Mouse (Mus musculus) midbrain, postnatal 0 days (tissue): ENCODE measurements around the gene Fcrla. TPM values are rescaled to one million over a fixed set of nuclear protein-coding genes. Genes with fewer than 3 reads are reported as not detected.
"Not testable (repeated sequence)": the region's sequence is repeated elsewhere in the genome, so short reads cannot be mapped to it uniquely, and the experiment has no call there.

Experiments
- ATAC-seq: fragments of 200-750 bp; cut with Nextera tagmentation; 2 replicates; pipeline ENCODE4 v1.8.0; 2017; ENCODE audit warnings: moderate number of reproducible peaks, mild to moderate bottlenecking, moderate TSS enrichment, moderate library complexity; ENCODE audit not compliant: low FRiP score
- DNase-seq: peaks from one replicate; pipeline ENCODE4 v3.0.0-alpha.2; 2015; ENCODE audit warnings: low spot score
- H3K27ac ChIP-seq: fragments of 300-500 bp; sonication (generic); 2 replicates; pipeline ENCODE4 v1.5.1; 2014; ENCODE audit warnings: low read depth, mild to moderate bottlenecking, low read length, mixed read lengths
- H3K27me3 ChIP-seq: fragments of 300-500 bp; sonication (generic); 2 replicates; pipeline ENCODE4 v1.6.1; 2014; ENCODE audit warnings: low read length, control low read depth, mixed read lengths; ENCODE audit not compliant: insufficient read depth
- H3K36me3 ChIP-seq: fragments of 300-500 bp; sonication (generic); 2 replicates; pipeline ENCODE4 v1.6.1; 2014; ENCODE audit warnings: low read length, control low read depth, mixed read lengths; ENCODE audit not compliant: insufficient read depth
- H3K4me1 ChIP-seq: fragments of 300-500 bp; sonication (generic); 2 replicates; pipeline ENCODE4 v1.6.1; 2014; ENCODE audit warnings: mild to moderate bottlenecking, control low read depth, antibody characterized with exemption, low read length, mixed read lengths; ENCODE audit not compliant: insufficient read depth
- H3K4me2 ChIP-seq: fragments of 300-500 bp; sonication (generic); 2 replicates; pipeline ENCODE4 v1.6.1; 2014; ENCODE audit warnings: low read depth, mild to moderate bottlenecking, low read length, mixed read lengths; ENCODE audit not compliant: poor library complexity, severe bottlenecking
- H3K4me3 ChIP-seq: fragments of 300-500 bp; sonication (generic); 2 replicates; pipeline ENCODE4 v1.5.1; 2014; ENCODE audit warnings: low read depth, mild to moderate bottlenecking, low read length, moderate library complexity
- H3K9ac ChIP-seq: fragments of 300-500 bp; sonication (generic); replicated peaks from 2 replicates; pipeline ENCODE4 v1.6.1; 2014; ENCODE audit warnings: mild to moderate bottlenecking, low read length, moderate library complexity, mixed read lengths; ENCODE audit not compliant: poor library complexity, severe bottlenecking
- H3K9me3 ChIP-seq: fragments of 300-500 bp; sonication (generic); 2 replicates; pipeline ENCODE4 v1.6.1; 2016; ENCODE audit warnings: low read length, control low read depth
- CTCF ChIP-seq: IDR thresholded peaks from 2 replicates; pipeline ENCODE4 v1.5.1; 2016; ENCODE audit warnings: antibody characterized with exemption, mild to moderate bottlenecking
- WGBS: fragments of 180-500 bp; shearing (Covaris S2); extraction: QIAGEN DNeasy Blood & Tissue Kit; methylation state at CpG from one replicate; pipeline ENCODE4 v1.1.7; 2014; 5-methylcytosine and 5-hydroxymethylcytosine counted together
- polyA plus RNA-seq: library from polyadenylated mRNA; unstranded; fragments of >200 nt; fragmentation: Nextera tagmentation; extraction: Ambion mirVana; gene quantifications from 2 replicates; pipeline ENCODE4 v1.2.1, GENCODE M21; 2015
- total RNA-seq: library from RNA; depleted of rRNA; stranded (reverse); fragments of >200 nt; gene quantifications from 2 replicates; pipeline ENCODE4 v1.2.3, GENCODE M21; 2014; rRNA removed

The Fcrla gene
- total RNA-seq: not detected in 2 replicates
- not detected in 2 replicates for polyA plus RNA-seq

GRCm38 (mm10) chr1:170927378-170927777 is at the start of gene Fcrla:
TSS of gene Fcrla (minus strand) at chr1:170927583.
- ATAC-seq: no peak
- H3K4me3 ChIP-seq: no peak within 1 kb of the TSS

GRCm38 (mm10) chr1:170976447-170976846 is 49.1 kb upstream of the Fcrla start, which contains the start of gene Fcgr2b:
TSS of gene Fcgr2b (minus strand) at chr1:170976547.
- H3K36me3 ChIP-seq: no peaks in the 10 kb centered on the region
- H3K4me2 ChIP-seq: no peak within 1 kb of the TSS
- DNase-seq (no peak), ATAC-seq (no peak)
- H3K9ac ChIP-seq: no peak within 1 kb of the TSS
- WGBS: 90% methylated on average over 5 of the region's 5 CpGs
- no peaks in the 10 kb centered on the region for H3K9me3 ChIP-seq
- no peak within 1 kb of the TSS for H3K4me3 ChIP-seq
- H3K27ac ChIP-seq: no peak within 1 kb of the TSS
- no peak for TF ChIP-seq CTCF
- no peaks in the 10 kb centered on the region for H3K27me3 ChIP-seq
- H3K4me1 ChIP-seq: no peaks in the 10 kb centered on the region

More at GRCm38 (mm10) chr1:170927378-170927777, at the start of gene Fcrla:
- no peak within 1 kb of the TSS for H3K9ac ChIP-seq
- no peaks in the 10 kb centered on the region for H3K36me3 ChIP-seq
- no peaks in the 10 kb centered on the region for H3K27me3 ChIP-seq
- H3K9me3 ChIP-seq: no peaks in the 10 kb centered on the region
- no peak within 1 kb of the TSS for H3K27ac ChIP-seq
- 83% methylated on average over 3 of the region's 3 CpGs for WGBS
- DNase-seq: no peak
- H3K4me1 ChIP-seq: no peaks in the 10 kb centered on the region
- H3K4me2 ChIP-seq: no peak within 1 kb of the TSS
- TF ChIP-seq CTCF: no peak

- no peak overlapping the region for H3K4me3 ChIP-seq
- no peak overlapping the region for H3K27ac ChIP-seq
- WGBS: 59% methylated on average over 7 of the region's 7 CpGs
- ATAC-seq (no peak), DNase-seq (no peak)
- no peaks in the 10 kb centered on the region for H3K4me1 ChIP-seq
- no peak overlapping the region for H3K9ac ChIP-seq
- H3K9me3 ChIP-seq: no peaks in the 10 kb centered on the region
- no peak overlapping the region for H3K4me2 ChIP-seq
- H3K27me3 ChIP-seq: no peaks in the 10 kb centered on the region
- no peak for TF ChIP-seq CTCF
- no peaks in the 10 kb centered on the region for H3K36me3 ChIP-seq
Measured at GRCm38 (mm10) chr1:170975751-170976161, 48.4 kb upstream of the Fcrla start.

DNA sequence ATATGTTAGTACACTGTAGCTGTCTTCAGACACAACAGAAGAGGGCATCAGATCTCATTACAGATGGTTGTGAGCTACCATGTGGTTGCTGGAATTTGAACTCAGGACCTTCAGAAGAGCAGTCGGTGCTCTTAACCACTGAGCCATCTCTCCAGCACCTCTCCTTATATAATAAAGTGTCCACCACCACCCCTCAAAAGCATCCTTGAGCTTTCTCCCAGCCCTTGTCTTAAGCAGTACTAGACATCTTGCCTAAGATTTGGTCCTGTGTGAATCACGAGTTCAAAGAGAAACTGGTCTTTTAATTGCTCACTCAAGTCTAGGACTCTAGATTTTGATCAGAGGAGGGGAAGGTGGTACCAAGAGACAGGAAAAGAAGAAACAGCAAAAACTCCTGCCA is 48.0 kb upstream of the Fcrla start:
- not testable (repeated sequence) for H3K4me1 ChIP-seq, H3K27ac ChIP-seq, ATAC-seq, H3K4me2 ChIP-seq, H3K36me3 ChIP-seq, H3K27me3 ChIP-seq, H3K9me3 ChIP-seq, DNase-seq, H3K9ac ChIP-seq, H3K4me3 ChIP-seq
- WGBS: 93% methylated on average over 2 of the region's 2 CpGs

- ATAC-seq (no peak), DNase-seq (no peak)
- H3K4me2 ChIP-seq: no peak overlapping the region
- H3K27me3 ChIP-seq: no peaks in the 10 kb centered on the region
- TF ChIP-seq CTCF: no peak
- H3K4me3 ChIP-seq: no peak overlapping the region
- H3K27ac ChIP-seq: no peak overlapping the region
- H3K4me1 ChIP-seq: no peaks in the 10 kb centered on the region
- no peaks in the 10 kb centered on the region for H3K36me3 ChIP-seq
- no peak overlapping the region for H3K9ac ChIP-seq
- WGBS: 92% methylated on average over 2 of the region's 2 CpGs
- H3K9me3 ChIP-seq: no peaks in the 10 kb centered on the region
Measured at GRCm38 (mm10) chr1:170974736-170975135, 47.4 kb upstream of the Fcrla start.

- TF ChIP-seq CTCF: no peak
- H3K4me1 ChIP-seq: no peaks in the 10 kb centered on the region
- no peaks in the 10 kb centered on the region for H3K36me3 ChIP-seq
- no peaks in the 10 kb centered on the region for H3K9me3 ChIP-seq
- H3K9ac ChIP-seq: no peak overlapping the region
- H3K4me3 ChIP-seq: no peak overlapping the region
- H3K27me3 ChIP-seq: no peaks in the 10 kb centered on the region
- ATAC-seq (no peak), DNase-seq (no peak)
- H3K27ac ChIP-seq: no peak overlapping the region
- H3K4me2 ChIP-seq: no peak overlapping the region
- 91% methylated on average over 8 of the region's 8 CpGs for WGBS
Measured at GRCm38 (mm10) chr1:170974171-170974570, 46.8 kb upstream of the Fcrla start.
